Mouse (Mus musculus) lung, embryonic 14.5 days (tissue): ENCODE measurements around the gene Zfp444. TPM values are rescaled to one million over a fixed set of nuclear protein-coding genes. Genes with fewer than 3 reads are reported as not detected.

ENCODE experiments used
- ATAC-seq: fragments of 200-750 bp; cut with Nextera tagmentation; 2 replicates; pipeline ENCODE4 v1.8.0; 2017; ENCODE audit warnings: mild to moderate bottlenecking, moderate TSS enrichment, moderate library complexity; ENCODE audit not compliant: insufficient read depth
- DNase-seq: peaks from one replicate; pipeline ENCODE4 v3.0.0-alpha.2; 2015
- H3K27ac ChIP-seq: fragments of 300-500 bp; sonication (generic); 2 replicates; pipeline ENCODE4 v1.5.1; 2014; ENCODE audit warnings: low read depth, mild to moderate bottlenecking, moderate library complexity
- H3K27me3 ChIP-seq: fragments of 300-500 bp; sonication (generic); 2 replicates; pipeline ENCODE4 v1.6.1; 2014; ENCODE audit warnings: low read length, control low read depth; ENCODE audit not compliant: insufficient read depth
- H3K36me3 ChIP-seq: fragments of 300-500 bp; sonication (generic); 2 replicates; pipeline ENCODE4 v1.6.1; 2014; ENCODE audit warnings: control low read depth; ENCODE audit not compliant: insufficient read depth
- H3K4me1 ChIP-seq: fragments of 300-500 bp; sonication (generic); 2 replicates; pipeline ENCODE4 v1.6.1; 2014; ENCODE audit warnings: antibody characterized with exemption, control low read depth; ENCODE audit not compliant: insufficient read depth
- H3K4me2 ChIP-seq: fragments of 300-500 bp; sonication (generic); 2 replicates; pipeline ENCODE4 v1.6.1; 2014; ENCODE audit warnings: mild to moderate bottlenecking
- H3K4me3 ChIP-seq: fragments of 300-500 bp; sonication (generic); 2 replicates; pipeline ENCODE4 v1.5.1; 2014; ENCODE audit warnings: low read depth, low read length
- H3K9ac ChIP-seq: fragments of 300-500 bp; sonication (generic); 2 replicates; pipeline ENCODE4 v1.6.1; 2014
- H3K9me3 ChIP-seq: fragments of 300-500 bp; sonication (generic); 2 replicates; pipeline ENCODE4 v1.6.1; 2016; ENCODE audit warnings: low read depth, low read length, control low read depth
- CTCF ChIP-seq: IDR thresholded peaks from 2 replicates; pipeline ENCODE4 v1.5.1; 2016; ENCODE audit warnings: antibody characterized with exemption, low read depth
- WGBS: fragments of 180-500 bp; shearing (Covaris S2); extraction: QIAGEN DNeasy Blood & Tissue Kit; methylation state at CpG from one replicate; pipeline ENCODE4 v1.1.7; 2014; 5-methylcytosine and 5-hydroxymethylcytosine counted together
- polyA plus RNA-seq: library from polyadenylated mRNA; unstranded; fragments of >200 nt; fragmentation: Nextera tagmentation; extraction: Ambion mirVana; gene quantifications from 2 replicates; pipeline ENCODE4 v1.2.1, GENCODE M21; 2014

Zfp444 gene
- polyA plus RNA-seq, 1 experiment from 2014 or later = 57.3 TPM

DNA sequence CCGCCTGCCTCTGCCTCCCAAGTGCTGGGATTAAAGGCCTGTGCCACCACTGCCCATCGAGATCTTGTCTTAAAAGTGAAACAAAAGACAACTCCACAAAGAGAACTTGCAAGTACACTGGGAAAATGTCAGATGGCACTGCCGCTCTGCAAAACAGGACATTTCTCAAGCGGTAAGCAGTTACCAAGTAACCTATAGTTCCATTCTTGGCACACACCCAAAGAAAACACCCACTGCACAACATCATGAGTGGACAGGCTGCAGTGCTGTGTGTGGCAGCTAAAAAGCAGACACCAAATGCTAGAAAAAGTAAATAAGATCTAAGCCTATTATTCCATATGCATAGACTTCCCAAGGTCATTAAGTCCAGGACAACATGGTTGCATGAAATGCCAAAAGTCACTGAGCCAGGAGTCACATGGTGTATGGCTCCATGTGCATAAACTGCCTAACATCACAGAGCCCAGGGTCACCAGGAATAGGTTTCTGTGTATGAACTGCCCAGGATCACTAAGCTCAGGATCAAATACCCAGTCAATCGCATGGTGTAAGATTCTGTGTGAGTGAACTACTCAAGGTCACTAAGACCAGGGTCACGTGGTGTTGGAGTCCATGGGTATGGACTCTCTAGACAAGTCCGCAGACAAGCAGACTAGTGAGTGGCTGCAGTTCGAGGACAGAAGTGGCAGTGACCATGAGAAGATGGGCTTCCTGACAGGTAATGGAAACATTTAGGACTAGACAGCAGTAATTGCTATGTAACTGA, 26.4 kb upstream of the Zfp444 start:
- Histone ChIP-seq H3K27ac (no peak overlapping the region), H3K4me3 (no peak overlapping the region), H3K4me1 (0 out of 2 replicates have a peak, but pooled peaks cover 6% of the 10 kb centered on the region), H3K9ac (no peak overlapping the region), H3K27me3 (no peaks in the 10 kb centered on the region), H3K9me3 (no peaks in the 10 kb centered on the region), H3K36me3 (0 out of 2 replicates have a peak, but pooled peaks cover 10% of the 10 kb centered on the region), H3K4me2 (no peak overlapping the region)
- ATAC-seq (no peak), DNase-seq (peak; percentile 21)
- no peak for TF ChIP-seq CTCF
- WGBS = 75% methylated on average over 8 of the region's 8 CpGs

DNA sequence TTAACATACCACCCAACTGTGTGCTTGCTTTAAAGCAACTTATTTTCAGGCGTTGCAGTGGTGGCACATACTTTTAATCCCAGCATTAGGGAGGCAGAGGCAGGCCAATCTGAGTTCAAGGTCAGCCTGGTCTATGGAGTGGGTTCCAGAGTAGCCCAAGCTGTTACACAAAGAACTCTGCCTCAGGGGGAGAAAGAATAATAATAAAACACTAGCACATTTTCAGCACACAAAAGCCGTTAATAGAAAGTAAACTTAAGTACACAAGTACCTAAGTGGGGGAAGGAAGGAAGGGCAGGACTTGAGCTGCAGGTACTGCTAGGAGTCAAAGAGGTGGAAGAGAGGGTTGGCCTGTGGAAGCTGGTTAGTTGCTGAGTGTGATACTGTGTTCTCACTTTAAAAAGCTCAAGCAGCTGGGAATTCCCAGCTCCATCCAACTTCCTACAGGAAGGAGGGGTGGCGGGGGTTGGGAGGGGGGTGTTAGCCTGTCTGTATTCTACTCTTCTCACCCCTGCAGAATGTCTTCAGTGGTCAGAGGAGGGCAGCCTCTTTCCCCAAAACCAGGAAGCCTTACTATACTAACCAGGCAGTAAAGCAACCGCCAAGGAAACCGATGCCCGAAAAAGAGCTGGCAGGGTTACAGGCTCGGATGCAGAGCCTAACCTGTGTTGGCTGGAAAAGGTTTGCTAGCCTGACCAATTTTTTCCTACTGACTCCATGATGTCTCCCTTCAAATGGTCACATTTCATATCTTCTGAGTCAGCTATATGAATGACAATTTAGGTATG, 25.6 kb upstream of the Zfp444 start:
- Histone ChIP-seq H3K27ac (no peak overlapping the region), H3K4me3 (no peak overlapping the region), H3K9ac (no peak overlapping the region), H3K36me3 (0 out of 2 replicates have a peak, but pooled peaks cover 7% of the 10 kb centered on the region), H3K4me2 (no peak overlapping the region), H3K27me3 (no peaks in the 10 kb centered on the region), H3K9me3 (no peaks in the 10 kb centered on the region), H3K4me1 (0 out of 2 replicates have a peak, but pooled peaks cover 6% of the 10 kb centered on the region)
- DNase-seq (no peak), ATAC-seq (0 out of 2 replicates have a peak, but pooled peaks have one; percentile 31)
- no peak for TF ChIP-seq CTCF
- 78% methylated on average over 7 of the region's 7 CpGs for WGBS

DNA sequence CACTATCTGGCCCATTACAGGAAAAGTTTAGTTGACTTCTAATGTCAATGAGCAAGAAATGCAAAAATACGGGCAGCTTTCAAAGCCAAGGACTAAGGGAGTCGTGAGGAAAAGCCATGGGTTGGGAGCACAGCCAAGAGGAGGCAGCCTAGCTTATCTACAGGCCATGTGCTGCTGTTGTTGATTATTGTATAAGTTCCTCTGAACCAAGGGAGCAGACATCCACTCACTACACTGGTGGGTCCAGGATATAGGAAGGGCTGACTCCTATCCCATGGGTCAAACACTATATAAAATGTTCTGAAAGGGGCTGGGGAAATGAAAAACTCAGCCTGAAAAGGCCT, 25.1 kb upstream of the Zfp444 start:
- TF ChIP-seq CTCF = no peak

DNA sequence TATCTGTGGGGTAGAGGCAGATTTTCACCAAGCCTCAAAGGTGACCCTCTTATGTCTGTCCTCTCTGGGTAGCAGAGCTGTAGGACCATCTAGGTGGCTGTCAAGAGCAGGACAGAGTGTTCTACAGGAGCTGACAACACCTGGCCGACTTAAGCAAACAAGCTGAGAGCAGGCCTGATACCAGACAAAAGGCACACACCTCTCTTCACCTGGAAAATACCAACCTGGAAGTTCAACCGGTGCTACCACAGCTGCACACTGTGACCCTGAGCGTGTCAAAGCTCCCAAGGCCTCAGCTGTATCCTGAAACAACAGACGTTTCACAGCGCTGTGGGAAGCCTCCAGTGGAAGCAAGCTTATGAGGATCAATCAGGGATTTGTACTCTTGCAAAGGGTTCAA, 24.3 kb upstream of the Zfp444 start:
- DNase-seq (no peak), ATAC-seq (no peak)
- H3K4me1 ChIP-seq = 0 out of 2 replicates have a peak, but pooled peaks cover 6% of the 10 kb centered on the region
- H3K27me3 ChIP-seq = no peaks in the 10 kb centered on the region
- no peak for TF ChIP-seq CTCF
- no peaks in the 10 kb centered on the region for H3K36me3 ChIP-seq
- WGBS = 59% methylated on average over 5 of the region's 5 CpGs
- no peak overlapping the region for H3K27ac ChIP-seq
- H3K9me3 ChIP-seq = no peaks in the 10 kb centered on the region
- no peak overlapping the region for H3K4me2 ChIP-seq
- no peak overlapping the region for H3K4me3 ChIP-seq
- H3K9ac ChIP-seq = no peak overlapping the region

More for the DNA sequence above, 25.1 kb upstream of the Zfp444 start:
- Histone ChIP-seq H3K9me3 (no peaks in the 10 kb centered on the region), H3K4me3 (no peak overlapping the region), H3K36me3 (0 out of 2 replicates have a peak, but pooled peaks cover 2% of the 10 kb centered on the region), H3K4me1 (0 out of 2 replicates have a peak, but pooled peaks cover 6% of the 10 kb centered on the region), H3K27me3 (no peaks in the 10 kb centered on the region), H3K4me2 (no peak overlapping the region), H3K9ac (no peak overlapping the region), H3K27ac (no peak overlapping the region; the same call in 1 of the 2 replicates)
- DNase-seq = peak; percentile 28
- ATAC-seq = no peak
- WGBS = 41% methylated on average over 2 of the region's 2 CpGs

DNA sequence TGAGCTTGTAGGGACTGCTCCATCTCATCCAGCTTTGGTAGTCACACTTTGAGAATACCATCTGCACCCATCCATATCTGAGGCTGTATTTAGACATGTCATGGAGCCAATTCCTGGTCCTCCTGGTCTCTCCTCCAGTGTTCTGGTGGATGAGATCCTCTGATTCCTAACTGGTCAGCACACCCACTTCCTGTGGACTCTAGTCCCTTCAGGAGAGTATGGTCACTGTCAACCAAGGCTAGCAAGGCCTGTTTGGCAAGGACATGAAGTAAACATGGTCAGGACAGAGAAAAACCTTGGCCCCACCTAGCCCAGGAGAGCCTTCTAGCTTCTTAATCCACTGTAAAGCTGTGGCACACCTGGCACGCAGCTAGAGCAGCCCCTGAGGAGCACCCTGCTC, 20.8 kb upstream of the Zfp444 start:
- Histone ChIP-seq H3K27me3 (no peaks in the 10 kb centered on the region), H3K9me3 (no peaks in the 10 kb centered on the region), H3K36me3 (no peaks in the 10 kb centered on the region), H3K9ac (no peak overlapping the region), H3K27ac (no peak overlapping the region), H3K4me2 (no peak overlapping the region), H3K4me1 (peaks cover 10% of the 10 kb centered on the region; the same call in 1 of the 2 replicates), H3K4me3 (no peak overlapping the region)
- TF ChIP-seq CTCF = no peak
- ATAC-seq = no peak
- no peak for DNase-seq
- 90% methylated on average over 1 of the region's 1 CpGs for WGBS

DNA sequence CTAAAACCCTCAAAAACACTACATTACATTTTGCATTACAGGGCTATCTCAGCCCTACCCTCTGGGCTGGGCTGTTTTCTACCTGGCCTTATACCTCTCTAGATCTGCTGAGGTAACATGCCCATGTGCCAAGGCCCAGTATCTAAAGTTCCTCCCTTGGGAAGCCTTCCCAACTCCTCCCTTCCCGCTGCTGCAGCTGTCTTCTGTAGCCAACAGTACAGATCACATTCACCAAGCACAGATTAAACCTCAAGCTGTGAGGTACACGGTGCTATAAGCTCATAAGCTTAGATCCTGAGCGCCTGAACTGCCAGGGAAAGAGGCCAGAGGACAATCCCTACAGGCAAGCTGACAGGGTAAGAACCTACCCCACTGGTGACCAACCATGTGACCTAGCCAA, 20.0 kb upstream of the Zfp444 start:
- WGBS = 80% methylated on average over 3 of the region's 3 CpGs
- no peaks in the 10 kb centered on the region for H3K27me3 ChIP-seq
- no peaks in the 10 kb centered on the region for H3K9me3 ChIP-seq
- peaks cover 10% of the 10 kb centered on the region; the same call in 1 of the 2 replicates for H3K4me1 ChIP-seq
- no peak for TF ChIP-seq CTCF
- no peaks in the 10 kb centered on the region for H3K36me3 ChIP-seq
- no peak overlapping the region for H3K9ac ChIP-seq
- no peak overlapping the region for H3K4me2 ChIP-seq
- H3K27ac ChIP-seq = no peak overlapping the region
- DNase-seq (no peak), ATAC-seq (no peak)
- H3K4me3 ChIP-seq = no peak overlapping the region

DNA sequence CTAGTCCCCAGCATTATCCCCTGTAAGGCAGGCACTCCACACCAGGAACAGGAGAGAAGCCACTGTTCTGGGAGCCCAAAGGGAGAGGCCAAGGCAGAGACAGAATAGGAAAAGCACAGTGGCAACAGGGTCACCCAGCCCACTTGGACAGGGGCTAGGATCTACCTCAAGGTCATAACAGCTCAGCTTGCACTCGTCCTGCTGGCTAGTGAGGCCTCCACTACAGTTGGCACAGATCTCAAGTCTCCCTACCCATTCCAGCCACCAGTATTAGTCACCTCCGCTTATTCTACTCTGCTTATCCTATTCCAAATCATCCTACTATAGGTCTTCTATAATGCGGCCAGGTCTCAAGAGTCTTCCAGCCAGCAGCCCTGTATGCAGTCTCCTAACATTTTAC, 18.9 kb upstream of the Zfp444 start:
- ATAC-seq (no peak), DNase-seq (no peak)
- no peaks in the 10 kb centered on the region for H3K9me3 ChIP-seq
- no peaks in the 10 kb centered on the region for H3K27me3 ChIP-seq
- H3K4me3 ChIP-seq = no peak overlapping the region
- TF ChIP-seq CTCF = no peak
- H3K36me3 ChIP-seq = no peaks in the 10 kb centered on the region
- H3K27ac ChIP-seq = no peak overlapping the region
- H3K9ac ChIP-seq = no peak overlapping the region
- whole genome bisulfite sequencing = 83% methylated on average over 3 of the region's 3 CpGs
- peaks cover 10% of the 10 kb centered on the region; the same call in 1 of the 2 replicates for H3K4me1 ChIP-seq
- no peak overlapping the region for H3K4me2 ChIP-seq
